8 mouse cellular contexts compared by ENCODE assay signal in the genomic region with DNA sequence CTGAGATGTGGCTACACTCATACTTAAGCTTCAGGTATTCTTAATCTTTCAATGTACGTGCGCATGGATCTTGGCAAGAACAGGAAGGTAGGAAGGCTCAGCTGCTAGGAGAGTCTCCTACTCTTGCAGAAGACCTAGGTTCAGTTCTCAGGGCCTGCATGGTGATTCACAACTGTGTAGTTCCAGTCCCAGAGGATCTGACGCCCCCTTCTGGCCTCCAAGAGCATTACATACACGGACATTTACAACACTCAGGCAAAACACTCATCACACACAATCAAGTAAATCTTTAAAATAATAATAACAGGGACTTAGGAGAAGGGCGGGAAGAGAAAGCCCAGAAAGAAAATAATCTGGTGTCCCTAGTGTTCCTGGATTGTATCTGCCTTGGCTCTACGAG. TPM values are rescaled to one million over a fixed set of nuclear protein-coding genes. Genes with fewer than 3 reads are reported as not detected.
DNase-seq lines count a peak whose midpoint lies in the region; ATAC-seq lines count a peak whose summit lies in the region.

No protein-coding gene starts in this region.

- peaks cover 11% of the 10 kb centered on the region for H3K4me1 ChIP-seq in forebrain, embryonic 13.5 days
- peaks cover 13% of the 10 kb centered on the region for H3K4me1 ChIP-seq in kidney, embryonic 15.5 days

- H3K27ac ChIP-seq in forebrain, embryonic 13.5 days: no peak overlapping the region
- no peak overlapping the region for H3K27ac ChIP-seq in kidney, embryonic 15.5 days

- 0 out of 2 replicates have a peak overlapping the region, but pooled peaks have one; percentile 34 for H3K4me3 ChIP-seq in forebrain, embryonic 13.5 days
- H3K4me3 ChIP-seq in kidney, embryonic 15.5 days (replicated peaks): peak overlapping the region; percentile 40

- no peak overlapping the region for H3K9ac ChIP-seq in forebrain, embryonic 13.5 days
- no peak overlapping the region for H3K9ac ChIP-seq in kidney, embryonic 15.5 days

- ATAC-seq in forebrain, embryonic 13.5 days: no peak
- no peak for ATAC-seq in kidney, embryonic 15.5 days (replicated peaks; ENCODE audit: low FRiP score)
- peak; percentile 47 for ATAC-seq in megakaryocyte-erythroid progenitor cell, adult 5-6 weeks (replicated peaks; ENCODE audit: low FRiP score, low TSS enrichment, poor library complexity, severe bottlenecking)

- peak; percentile 43 for DNase-seq in retina, embryonic 14.5 days (ENCODE audit: low spot score)
- no peak for DNase-seq in retina, postnatal 1 day
- DNase-seq in adrenal gland, adult 2 months: peak; percentile 27
- DNase-seq in yolk sac, embryonic 10.5 days (ENCODE audit: low spot score): no peak
- DNase-seq in gastrocnemius, postnatal 14 days: no peak

- H3K36me3 ChIP-seq in forebrain, embryonic 13.5 days (ENCODE audit: poor library complexity, severe bottlenecking): peaks cover 38% of the 10 kb centered on the region
- H3K36me3 ChIP-seq in kidney, embryonic 15.5 days: peaks cover 33% of the 10 kb centered on the region

- 0 out of 2 replicates have a peak, but pooled peaks cover 6% of the 10 kb centered on the region for H3K27me3 ChIP-seq in forebrain, embryonic 13.5 days
- peaks cover 9% of the 10 kb centered on the region; the same call in 1 of the 2 replicates for H3K27me3 ChIP-seq in kidney, embryonic 15.5 days

- H3K4me2 ChIP-seq in forebrain, embryonic 13.5 days: peak overlapping the region; percentile 60
- H3K4me2 ChIP-seq in kidney, embryonic 15.5 days: peak overlapping the region; percentile 63

- WGBS in forebrain, embryonic 13.5 days: 63% methylated on average over 6 of the region's 6 CpGs
- WGBS in kidney, embryonic 15.5 days: 55% methylated on average over 6 of the region's 6 CpGs

- intact Hi-C loops in gastrocnemius, postnatal 14 days (cut with DNase I; ENCODE audit: low total_unique reads): no loop called here

- no peaks in the 10 kb centered on the region for H3K9me3 ChIP-seq in forebrain, embryonic 13.5 days (replicated peaks)
- no peaks in the 10 kb centered on the region for H3K9me3 ChIP-seq in kidney, embryonic 15.5 days (replicated peaks)

RNA-seq across cellular contexts. Expression of a gene that starts 14.8 kb away (rescaled TPM):
- total RNA-seq in adrenal gland, adult 2 months (2021): 1 to 10 TPM; 4.8 to 7.1 TPM
- polyA plus RNA-seq in adrenal gland, adult 2 months (2012; rRNA removed): 2.5 and 4.3 TPM in 2 replicates
- polyA plus RNA-seq in forebrain, embryonic 13.5 days (2015; fragmentation: Nextera tagmentation; extraction: Ambion mirVana): 11.1 and 11.4 TPM in 2 replicates
- polyA plus RNA-seq in kidney, embryonic 15.5 days (2015; fragmentation: Nextera tagmentation; extraction: Ambion mirVana): 9.7 and 11.1 TPM in 2 replicates
- 5.6 and 10.7 TPM in 2 replicates for total RNA-seq in megakaryocyte-erythroid progenitor cell, adult 5-6 weeks (2014; fragmentation: Nextera tagmentation)
- 8.9 and 11.4 TPM in 2 replicates for total RNA-seq in megakaryocyte-erythroid progenitor cell, adult 5-6 weeks (2017)
- total RNA-seq in gastrocnemius, postnatal 14 days (2021): 1 to 10 TPM; 3.0 to 3.1 TPM

RNA-seq across cellular contexts. Expression of a gene that starts 31.0 kb away (rescaled TPM):
- not detected for total RNA-seq in adrenal gland, adult 2 months (2021)
- polyA plus RNA-seq in adrenal gland, adult 2 months (2012; rRNA removed): 0.42 and 0.44 TPM in 2 replicates
- polyA plus RNA-seq in forebrain, embryonic 13.5 days (2015; fragmentation: Nextera tagmentation; extraction: Ambion mirVana): not detected in 2 replicates
- not detected in 2 replicates for polyA plus RNA-seq in kidney, embryonic 15.5 days (2015; fragmentation: Nextera tagmentation; extraction: Ambion mirVana)
- not detected in 2 replicates for total RNA-seq in megakaryocyte-erythroid progenitor cell, adult 5-6 weeks (2014; fragmentation: Nextera tagmentation)
- 0.23 TPM in 1 of 2 replicates, not detected in the other for total RNA-seq in megakaryocyte-erythroid progenitor cell, adult 5-6 weeks (2017)
- total RNA-seq in gastrocnemius, postnatal 14 days (2021): not detected

RNA-seq across cellular contexts. Expression of a gene that starts 38.9 kb away (rescaled TPM):
- total RNA-seq in adrenal gland, adult 2 months (2021): not detected
- not detected in 2 replicates for polyA plus RNA-seq in adrenal gland, adult 2 months (2012; rRNA removed)
- 0.09 and 0.77 TPM in 2 replicates for polyA plus RNA-seq in forebrain, embryonic 13.5 days (2015; fragmentation: Nextera tagmentation; extraction: Ambion mirVana)
- 3.3 and 7.1 TPM in 2 replicates for polyA plus RNA-seq in kidney, embryonic 15.5 days (2015; fragmentation: Nextera tagmentation; extraction: Ambion mirVana)
- 120 and 199 TPM in 2 replicates for total RNA-seq in megakaryocyte-erythroid progenitor cell, adult 5-6 weeks (2014; fragmentation: Nextera tagmentation)
- total RNA-seq in megakaryocyte-erythroid progenitor cell, adult 5-6 weeks (2017): 129 and 182 TPM in 2 replicates
- not detected for total RNA-seq in gastrocnemius, postnatal 14 days (2021)

Comparison
In these comparisons a context has a peak if more than half of its experiments do, and no peak if none do; other contexts are left out.
1. DNase-seq: peak in retina, embryonic 14.5 days (single experiment) and adrenal gland, adult 2 months (single experiment); none in retina, postnatal 1 day (single experiment), yolk sac, embryonic 10.5 days (single experiment) and gastrocnemius, postnatal 14 days (single experiment).
2. RNA of a gene that starts 38.9 kb away (total RNA-seq): 120 to 199 TPM in megakaryocyte-erythroid progenitor cell, adult 5-6 weeks; not detected in adrenal gland, adult 2 months and not detected in gastrocnemius, postnatal 14 days; every median in the first group is over 100 times any median in the second.